ENCODE assay signal across 16 mouse cellular contexts in genomic region chr6:108401412-108401955, GRCm38 (mm10).
DNase-seq lines count a peak whose midpoint lies in the region; ATAC-seq and TF ChIP-seq lines count a peak whose summit lies in the region.
"Had no signal": no experiment of that assay in that cellular context is flagged by ENCODE, and none has a peak within 500 bp of the region (broad histone marks: within the 10 kb centered on the region; RNA-seq: fewer than 3 reads in every experiment).

No protein-coding gene starts in this region.

- no peak for DNase-seq in gastrocnemius, adult 2 months
- no peak for DNase-seq in gastrocnemius, postnatal 25 days
- no peak for DNase-seq in liver, postnatal 0 days
- DNase-seq in liver, embryonic 11.5 days (ENCODE audit: low spot score), result no peak
- DNase-seq in NIH3T3 (ENCODE audit: low read depth), result peak; percentile 52
- peak; percentile 67 for DNase-seq in splenic B cell, adult 2 months (ENCODE audit: low read depth, low spot score)
- no peak for DNase-seq in heart, postnatal 36 days
- DNase-seq: gastrocnemius, postnatal 10 days; kidney, postnatal 36 days; thymus, adult 2 months had no signal

- no peak for ATAC-seq in liver, postnatal 0 days
- ATAC-seq in liver, embryonic 11.5 days (replicated peaks; ENCODE audit: low FRiP score), result no peak
- ATAC-seq in megakaryocyte-erythroid progenitor cell, adult 5-6 weeks (replicated peaks; ENCODE audit: low FRiP score, low TSS enrichment, poor library complexity, severe bottlenecking), result no peak
- ATAC-seq: hindbrain, embryonic 16.5 days had no signal

- no peak overlapping the region for H3K4me2 ChIP-seq in liver, postnatal 0 days (ENCODE audit: low read depth, low read length)
- H3K4me2 ChIP-seq in liver, embryonic 11.5 days, result no peak overlapping the region
- H3K4me2 ChIP-seq: heart, embryonic 13.5 days; liver, embryonic 15.5 days; neural tube, embryonic 12.5 days had no signal

- no peaks in the 10 kb centered on the region for H3K9me3 ChIP-seq in liver, postnatal 0 days (ENCODE audit: low read length)
- no peaks in the 10 kb centered on the region for H3K9me3 ChIP-seq in liver, embryonic 11.5 days (ENCODE audit: control insufficient read depth, low read length)
- H3K9me3 ChIP-seq: heart, embryonic 13.5 days; liver, embryonic 15.5 days; neural tube, embryonic 12.5 days had no signal

- TF ChIP-seq EP300 in liver, postnatal 0 days (IDR thresholded peaks at IDR 0.05; ENCODE audit: low read depth), result no peak

- H3K9ac ChIP-seq in liver, postnatal 0 days (replicated peaks), result no peak overlapping the region
- no peak overlapping the region for H3K9ac ChIP-seq in liver, embryonic 11.5 days (ENCODE audit: low read depth, low read length)
- H3K9ac ChIP-seq: heart, embryonic 13.5 days; liver, embryonic 15.5 days; neural tube, embryonic 12.5 days had no signal

- WGBS in liver, postnatal 0 days (ENCODE audit: insufficient replicate concordance), result 78% methylated on average over 10 of the region's 10 CpGs
- 84% methylated on average over 10 of the region's 10 CpGs for WGBS in liver, embryonic 11.5 days

- H3K27ac ChIP-seq in gastrocnemius, adult 2 months, result no peak overlapping the region
- H3K27ac ChIP-seq in liver, postnatal 0 days (ENCODE audit: low read depth), result no peak overlapping the region
- H3K27ac ChIP-seq in liver, embryonic 11.5 days (ENCODE audit: low read depth, low read length), result no peak overlapping the region
- H3K27ac ChIP-seq: heart, embryonic 13.5 days; liver, embryonic 15.5 days; neural tube, embryonic 12.5 days had no signal

- no peaks in the 10 kb centered on the region for H3K4me1 ChIP-seq in liver, postnatal 0 days (ENCODE audit: insufficient read depth)
- H3K4me1 ChIP-seq in liver, embryonic 11.5 days (replicated peaks; ENCODE audit: control insufficient read depth, insufficient read depth, low read length), result no peaks in the 10 kb centered on the region
- H3K4me1 ChIP-seq: heart, embryonic 13.5 days; liver, embryonic 15.5 days; neural tube, embryonic 12.5 days had no signal

- H3K4me3 ChIP-seq in gastrocnemius, adult 2 months, result no peak overlapping the region
- H3K4me3 ChIP-seq in liver, postnatal 0 days (ENCODE audit: low read depth, low read length), result no peak overlapping the region
- no peak overlapping the region for H3K4me3 ChIP-seq in liver, embryonic 11.5 days (ENCODE audit: low read depth, low read length)
- H3K4me3 ChIP-seq: erythroblast, embryonic 14.5 days; heart, embryonic 13.5 days; liver, embryonic 15.5 days; neural tube, embryonic 12.5 days had no signal

- no peaks in the 10 kb centered on the region for H3K27me3 ChIP-seq in liver, postnatal 0 days (ENCODE audit: insufficient read depth, low read length)
- no peaks in the 10 kb centered on the region for H3K27me3 ChIP-seq in liver, embryonic 11.5 days (replicated peaks; ENCODE audit: control insufficient read depth, insufficient read depth, low read length)
- H3K27me3 ChIP-seq in splenic B cell, adult 2 months (ENCODE audit: control insufficient read depth, insufficient read depth, low read length, poor library complexity, severe bottlenecking), result no peaks in the 10 kb centered on the region
- H3K27me3 ChIP-seq: heart, embryonic 13.5 days; liver, embryonic 15.5 days; neural tube, embryonic 12.5 days had no signal

- TF ChIP-seq CTCF in gastrocnemius, adult 2 months (IDR thresholded peaks at IDR 0.05), result peak; percentile 23; the same call in 1 of the 2 replicates
- peak; percentile 54 for TF ChIP-seq CTCF in liver, postnatal 0 days (IDR thresholded peaks at IDR 0.05; ENCODE audit: low read depth)

- intact Hi-C loops in gastrocnemius, adult 2 months (cut with DNase I), result no loop called here
- intact Hi-C loops in heart, postnatal 36 days (cut with DNase I), result no loop called here

- peaks cover 43% of the 10 kb centered on the region for H3K36me3 ChIP-seq in liver, postnatal 0 days (replicated peaks; ENCODE audit: insufficient read depth, low read length)
- peaks cover 10% of the 10 kb centered on the region; the same call in 1 of the 2 replicates for H3K36me3 ChIP-seq in liver, embryonic 11.5 days (ENCODE audit: control insufficient read depth, insufficient read depth, low read length)
- peaks cover 20% of the 10 kb centered on the region for H3K36me3 ChIP-seq in splenic B cell, adult 2 months (ENCODE audit: control insufficient read depth, insufficient read depth, low read length, poor library complexity, severe bottlenecking)
- H3K36me3 ChIP-seq: neural tube, embryonic 12.5 days had no signal

Comparison
In these comparisons a context has a peak if more than half of its experiments do, and no peak if none do; other contexts are left out.
1. DNase-seq: peak in NIH3T3 (single experiment) and splenic B cell, adult 2 months (single experiment); none in gastrocnemius, adult 2 months (single experiment), gastrocnemius, postnatal 25 days (single experiment), liver, postnatal 0 days (single experiment), liver, embryonic 11.5 days (single experiment) and heart, postnatal 36 days (0 of 2).